Mouse (Mus musculus): ENCODE measurements around the gene Pigm. TPM values are rescaled to one million over a fixed set of nuclear protein-coding genes. Genes with fewer than 3 reads are reported as not detected.

The Pigm gene
- polyA plus RNA-seq, 1 experiment: 7.9 TPM

DNA sequence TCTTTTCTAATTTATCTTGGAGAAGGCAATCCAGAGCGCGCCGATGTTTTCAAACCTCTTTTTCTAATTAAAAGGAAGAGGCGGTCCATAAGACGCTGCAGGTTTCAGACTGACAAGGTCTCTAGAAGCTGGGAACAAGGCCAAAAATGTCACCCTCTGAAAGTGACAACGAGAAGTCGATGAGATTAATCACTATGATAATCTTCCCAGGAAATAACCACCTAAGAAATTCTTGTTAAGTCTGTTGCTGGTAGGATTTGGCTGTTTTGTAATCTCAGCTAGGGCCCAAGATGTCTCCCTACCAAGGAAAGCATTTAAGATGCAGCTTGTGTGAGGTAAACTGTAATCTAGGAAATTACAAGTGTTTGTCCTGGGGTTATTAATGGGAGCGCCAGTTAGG is 17.4 kb downstream of the Pigm start:
- Histone ChIP-seq H3K4me3 (replicated peaks; ENCODE audit: insufficient read depth, low read depth, low read length) (no peak overlapping the region), H3K4me1 (ENCODE audit: control insufficient read depth, insufficient read depth, low read length) (0 out of 2 replicates have a peak, but pooled peaks cover 3% of the 10 kb centered on the region), H3K27ac (ENCODE audit: insufficient read depth, low read length) (no peak overlapping the region), H3K27me3 (ENCODE audit: control insufficient read depth, insufficient read depth, low read length) (no peaks in the 10 kb centered on the region)
- 56% methylated on average over 8 of the region's 8 CpGs for WGBS
- TF ChIP-seq CTCF (IDR thresholded peaks at IDR 0.05; ENCODE audit: borderline replicate concordance, insufficient read depth, low read depth, low read length) (no peak), POLR2A (IDR thresholded peaks at IDR 0.05; ENCODE audit: borderline replicate concordance, insufficient read depth, low read length) (no peak)
- no peak for DNase-seq

GRCm38 (mm10) chr1:172396996-172397752 is 20.8 kb downstream of the Pigm start:
- TF ChIP-seq POLR2A (IDR thresholded peaks at IDR 0.05; ENCODE audit: borderline replicate concordance, insufficient read depth, low read length) (no peak), CTCF (IDR thresholded peaks at IDR 0.05; ENCODE audit: borderline replicate concordance, insufficient read depth, low read depth, low read length) (no peak)
- Histone ChIP-seq H3K4me1 (ENCODE audit: control insufficient read depth, insufficient read depth, low read length) (0 out of 2 replicates have a peak, but pooled peaks cover 1% of the 10 kb centered on the region), H3K4me3 (replicated peaks; ENCODE audit: insufficient read depth, low read depth, low read length) (no peak overlapping the region), H3K27me3 (ENCODE audit: control insufficient read depth, insufficient read depth, low read length) (no peaks in the 10 kb centered on the region), H3K27ac (ENCODE audit: insufficient read depth, low read length) (no peak overlapping the region)
- WGBS: 60% methylated on average over 9 of the region's 9 CpGs
- DNase-seq: no peak

- Histone ChIP-seq H3K4me3 (replicated peaks; ENCODE audit: insufficient read depth, low read depth, low read length) (no peak overlapping the region), H3K27ac (ENCODE audit: insufficient read depth, low read length) (no peak overlapping the region), H3K27me3 (ENCODE audit: control insufficient read depth, insufficient read depth, low read length) (no peaks in the 10 kb centered on the region), H3K4me1 (ENCODE audit: control insufficient read depth, insufficient read depth, low read length) (no peaks in the 10 kb centered on the region)
- TF ChIP-seq POLR2A (IDR thresholded peaks at IDR 0.05; ENCODE audit: borderline replicate concordance, insufficient read depth, low read length) (no peak), CTCF (IDR thresholded peaks at IDR 0.05; ENCODE audit: borderline replicate concordance, insufficient read depth, low read depth, low read length) (no peak)
- no peak for DNase-seq
- 39% methylated on average over 16 of the region's 16 CpGs for WGBS
These were observed 29.8 kb downstream of the Pigm start for GRCm38 (mm10) chr1:172406077-172406706.

DNA sequence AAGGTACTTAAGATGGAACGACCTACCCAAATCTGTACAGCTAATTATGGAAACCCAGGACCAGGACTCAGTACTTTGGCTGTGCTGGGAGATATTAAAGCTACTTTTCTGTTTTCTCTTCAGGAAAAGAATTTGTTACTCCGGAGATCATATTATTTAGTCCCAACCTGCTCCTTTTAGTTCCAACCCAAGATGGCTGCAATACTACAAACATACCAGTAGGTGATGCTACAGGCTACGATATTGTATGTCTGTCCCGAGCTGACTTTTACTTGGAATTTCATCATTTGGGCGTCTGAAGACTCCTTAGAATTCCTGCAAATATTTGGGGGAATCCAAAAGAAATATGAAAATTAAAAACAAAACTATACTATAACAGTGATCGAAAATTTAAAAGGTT is 32.6 kb downstream of the Pigm start:
- Histone ChIP-seq H3K4me3 (replicated peaks; ENCODE audit: insufficient read depth, low read depth, low read length) (no peak overlapping the region), H3K4me1 (ENCODE audit: control insufficient read depth, insufficient read depth, low read length) (no peaks in the 10 kb centered on the region), H3K27me3 (ENCODE audit: control insufficient read depth, insufficient read depth, low read length) (no peaks in the 10 kb centered on the region), H3K27ac (ENCODE audit: insufficient read depth, low read length) (no peak overlapping the region)
- 8% methylated on average over 6 of the region's 6 CpGs for WGBS
- TF ChIP-seq POLR2A (IDR thresholded peaks at IDR 0.05; ENCODE audit: borderline replicate concordance, insufficient read depth, low read length): no peak
- peak; percentile 52 for TF ChIP-seq CTCF (IDR thresholded peaks at IDR 0.05; ENCODE audit: borderline replicate concordance, insufficient read depth, low read depth, low read length)
- DNase-seq: peak in 1 of 2 experiments; percentile 42

- no peak overlapping the region for H3K27ac ChIP-seq (ENCODE audit: insufficient read depth, low read length)
- H3K4me1 ChIP-seq (ENCODE audit: control insufficient read depth, insufficient read depth, low read length): no peaks in the 10 kb centered on the region
- no peaks in the 10 kb centered on the region for H3K27me3 ChIP-seq (ENCODE audit: control insufficient read depth, insufficient read depth, low read length)
- WGBS: 10% methylated on average over 5 of the region's 5 CpGs
- no peak for DNase-seq
- H3K4me3 ChIP-seq (replicated peaks; ENCODE audit: insufficient read depth, low read depth, low read length): no peak overlapping the region
- TF ChIP-seq CTCF (IDR thresholded peaks at IDR 0.05; ENCODE audit: borderline replicate concordance, insufficient read depth, low read depth, low read length) (no peak), POLR2A (IDR thresholded peaks at IDR 0.05; ENCODE audit: borderline replicate concordance, insufficient read depth, low read length) (no peak)
These were observed 33.1 kb downstream of the Pigm start for GRCm38 (mm10) chr1:172409431-172409830.

- H3K27me3 ChIP-seq (ENCODE audit: control insufficient read depth, insufficient read depth, low read length): no peaks in the 10 kb centered on the region
- H3K4me3 ChIP-seq (replicated peaks; ENCODE audit: insufficient read depth, low read depth, low read length): no peak overlapping the region
- DNase-seq: peak; percentile 11 to 21
- WGBS: 13% methylated on average over 4 of the region's 4 CpGs
- no peaks in the 10 kb centered on the region for H3K4me1 ChIP-seq (ENCODE audit: control insufficient read depth, insufficient read depth, low read length)
- no peak overlapping the region for H3K27ac ChIP-seq (ENCODE audit: insufficient read depth, low read length)
- TF ChIP-seq CTCF (IDR thresholded peaks at IDR 0.05; ENCODE audit: borderline replicate concordance, insufficient read depth, low read depth, low read length): peak; percentile 35; the same call in 1 of the 2 replicates
- TF ChIP-seq POLR2A (IDR thresholded peaks at IDR 0.05; ENCODE audit: borderline replicate concordance, insufficient read depth, low read length): no peak
These were observed 34.5 kb downstream of the Pigm start for GRCm38 (mm10) chr1:172410806-172411205.

GRCm38 (mm10) chr1:172412204-172412603 is 35.9 kb downstream of the Pigm start:
- 0% methylated on average over 5 of the region's 5 CpGs for WGBS
- H3K27me3 ChIP-seq (ENCODE audit: control insufficient read depth, insufficient read depth, low read length): no peaks in the 10 kb centered on the region

More at GRCm38 (mm10) chr1:172412204-172412603, 35.9 kb downstream of the Pigm start:
- TF ChIP-seq CTCF (IDR thresholded peaks at IDR 0.05; ENCODE audit: borderline replicate concordance, insufficient read depth, low read depth, low read length) (peak; percentile 87), POLR2A (IDR thresholded peaks at IDR 0.05; ENCODE audit: borderline replicate concordance, insufficient read depth, low read length) (no peak)
- Histone ChIP-seq H3K27ac (ENCODE audit: insufficient read depth, low read length) (no peak overlapping the region), H3K4me3 (replicated peaks; ENCODE audit: insufficient read depth, low read depth, low read length) (no peak overlapping the region), H3K4me1 (ENCODE audit: control insufficient read depth, insufficient read depth, low read length) (no peaks in the 10 kb centered on the region)
- peak; percentile 40 to 60 for DNase-seq

Measured in cerebellum, adult 2 months (tissue).